Mouse (Mus musculus) layer of hippocampus, postnatal 36 days (tissue): Measurements from ENCODE around the gene Plcb1. TPM values are rescaled to one million over a fixed set of nuclear protein-coding genes. Genes with fewer than 3 reads are reported as not detected.
"Not testable (repeated sequence)": the region's sequence is repeated elsewhere in the genome, so short reads cannot be mapped to it uniquely, and the experiment has no call there.

Experiments used
- DNase-seq, 2 experiments: peaks; one replicate each; pipeline ENCODE4 v3.0.0; 2022
- total RNA-seq, 2 experiments: library from RNA; stranded (reverse); gene quantifications; 2 replicates each; pipeline ENCODE4 v1.2.3; 2021

The Plcb1 gene
- total RNA-seq, 2 experiments from 2014 or later, result 152 TPM

GRCm38 (mm10) chr2:134974711-134975110, 188.8 kb downstream of the Plcb1 start:
- DNase-seq, result no peak

- no peak for DNase-seq
These were observed 191.0 kb downstream of the Plcb1 start for GRCm38 (mm10) chr2:134976796-134977330.

GRCm38 (mm10) chr2:134977641-134978040, 191.8 kb downstream of the Plcb1 start:
- no peak for DNase-seq

GRCm38 (mm10) chr2:134981394-134981793, 195.5 kb downstream of the Plcb1 start:
- DNase-seq, result no peak

- no peak for DNase-seq
These were observed 199.0 kb downstream of the Plcb1 start for GRCm38 (mm10) chr2:134984884-134985283.

- no peak for DNase-seq
These were observed 202.1 kb downstream of the Plcb1 start for GRCm38 (mm10) chr2:134987978-134988377.

GRCm38 (mm10) chr2:134989650-134990292, 203.9 kb downstream of the Plcb1 start:
- DNase-seq, result no peak

GRCm38 (mm10) chr2:135007134-135007533, 221.3 kb downstream of the Plcb1 start:
- no peak for DNase-seq

GRCm38 (mm10) chr2:135007885-135008284, 222.0 kb downstream of the Plcb1 start:
- not testable (repeated sequence) for DNase-seq

GRCm38 (mm10) chr2:135010371-135010770, 224.5 kb downstream of the Plcb1 start:
- DNase-seq, result no peak

- no peak for DNase-seq
These were observed 229.6 kb downstream of the Plcb1 start for GRCm38 (mm10) chr2:135015501-135015900.

- no peak for DNase-seq
These were observed 232.4 kb downstream of the Plcb1 start for GRCm38 (mm10) chr2:135018275-135018674.

GRCm38 (mm10) chr2:135018708-135019107, 232.8 kb downstream of the Plcb1 start:
- no peak for DNase-seq

- no peak for DNase-seq
These were observed 233.7 kb downstream of the Plcb1 start for GRCm38 (mm10) chr2:135019588-135019987.

- DNase-seq, result no peak
These were observed 243.4 kb downstream of the Plcb1 start for GRCm38 (mm10) chr2:135029288-135029687.

- DNase-seq, result peak in 1 of 2 experiments; percentile 16
These were observed 243.8 kb downstream of the Plcb1 start for GRCm38 (mm10) chr2:135029700-135030099.

- no peak for DNase-seq
These were observed 249.9 kb downstream of the Plcb1 start for GRCm38 (mm10) chr2:135035640-135036260.

- DNase-seq, result no peak
These were observed 262.9 kb downstream of the Plcb1 start for GRCm38 (mm10) chr2:135048791-135049190.

GRCm38 (mm10) chr2:135049283-135049682, 263.4 kb downstream of the Plcb1 start:
- peak in 1 of 2 experiments; percentile 17 for DNase-seq

- DNase-seq, result no peak
These were observed 265.8 kb downstream of the Plcb1 start for GRCm38 (mm10) chr2:135051540-135052288.

GRCm38 (mm10) chr2:135053391-135053790, 267.5 kb downstream of the Plcb1 start:
- no peak for DNase-seq

- DNase-seq, result no peak
These were observed 281.6 kb downstream of the Plcb1 start for GRCm38 (mm10) chr2:135067419-135067818.

GRCm38 (mm10) chr2:135071349-135071748, 285.5 kb downstream of the Plcb1 start:
- no peak for DNase-seq
